Mouse (Mus musculus) G1E (cell line): ENCODE data around the gene Slc34a3.

ENCODE experiments used
- CTCF ChIP-seq: IDR thresholded peaks from 2 replicates; pipeline ENCODE4 v1.5.1; 2012; ENCODE audit warnings: low read depth, low read length, inconsistent platforms, mixed read lengths
- GATA1 ChIP-seq: IDR thresholded peaks from 2 replicates; pipeline ENCODE4 v1.6.1; 2012; ENCODE audit warnings: borderline replicate concordance, low read length, inconsistent platforms, mixed read lengths
- POLR2AphosphoS5 ChIP-seq: IDR thresholded peaks from 2 replicates; pipeline ENCODE4 v1.6.1; 2012; ENCODE audit warnings: low read depth, low read length, inconsistent platforms; ENCODE audit not compliant: insufficient replicate concordance
- TAL1 ChIP-seq: conservative IDR thresholded peaks from 2 replicates; pipeline ENCODE4 v1.6.1; 2012; ENCODE audit warnings: low read depth, low read length, inconsistent platforms, mixed read lengths

DNA sequence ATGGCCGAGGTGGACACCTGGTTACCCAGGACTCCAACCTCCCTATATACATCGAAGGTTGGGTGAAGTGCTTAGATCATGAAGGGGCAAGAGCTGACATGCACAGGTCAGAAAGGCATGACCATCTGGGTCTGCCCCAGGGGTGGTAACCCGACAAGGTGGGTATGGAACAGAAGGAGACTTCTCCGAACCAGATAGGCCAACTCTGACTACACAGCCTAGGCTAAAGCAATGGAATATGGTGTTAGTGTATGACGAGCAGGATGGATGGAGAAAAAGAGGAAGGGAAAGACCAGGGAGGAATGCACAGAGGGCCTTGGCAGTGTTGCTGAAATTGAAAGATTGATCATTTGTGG lies 47.6 kb downstream of the Slc34a3 start:
- TF ChIP-seq CTCF (no peak), GATA1 (no peak), TAL1 (no peak), POLR2AphosphoS5 (no peak)
